Mouse (Mus musculus): ENCODE results near the gene Ifnar1. TPM values are rescaled to one million over a fixed set of nuclear protein-coding genes. Genes with fewer than 3 reads are reported as not detected.
A peak's percentile ranks its signal among the peaks of the same experiment; 100 is the strongest.

Ifnar1 gene
- polyA plus RNA-seq, 1 experiment from 2014 or later, result 51.4 TPM

- no peaks in the 10 kb centered on the region for H3K27me3 ChIP-seq (ENCODE audit: control insufficient read depth, insufficient read depth, low read length)
- no peaks in the 10 kb centered on the region for H3K4me1 ChIP-seq (replicated peaks; ENCODE audit: control insufficient read depth, insufficient read depth, low read length)
- H3K4me2 ChIP-seq (ENCODE audit: low read depth, low read length, severe bottlenecking), result no peak overlapping the region
- ATAC-seq (replicated peaks; ENCODE audit: low FRiP score) (no peak), DNase-seq (ENCODE audit: low spot score) (no peak)
- H3K4me3 ChIP-seq (ENCODE audit: low read depth, low read length), result no peak overlapping the region
- WGBS, result 84% methylated on average over 23 of the region's 23 CpGs
- no peaks in the 10 kb centered on the region for H3K36me3 ChIP-seq (ENCODE audit: control insufficient read depth, insufficient read depth, low read length)
- no peak overlapping the region for H3K27ac ChIP-seq (ENCODE audit: low read depth, low read length)
- H3K9ac ChIP-seq (ENCODE audit: low read length), result no peak overlapping the region
- H3K9me3 ChIP-seq (ENCODE audit: control insufficient read depth, low read length), result no peaks in the 10 kb centered on the region
Observed at GRCm38 (mm10) chr16:91533097-91534001, 48.3 kb downstream of the Ifnar1 start.

- ATAC-seq (replicated peaks; ENCODE audit: low FRiP score) (no peak), DNase-seq (ENCODE audit: low spot score) (peak; percentile 93)
- H3K4me1 ChIP-seq (replicated peaks; ENCODE audit: control insufficient read depth, insufficient read depth, low read length), result no peaks in the 10 kb centered on the region
- no peak overlapping the region for H3K9ac ChIP-seq (ENCODE audit: low read length)
- H3K27ac ChIP-seq (ENCODE audit: low read depth, low read length), result no peak overlapping the region
- H3K27me3 ChIP-seq (ENCODE audit: control insufficient read depth, insufficient read depth, low read length), result no peaks in the 10 kb centered on the region
- no peak overlapping the region for H3K4me3 ChIP-seq (ENCODE audit: low read depth, low read length)
- H3K4me2 ChIP-seq (ENCODE audit: low read depth, low read length, severe bottlenecking), result no peak overlapping the region
- no peaks in the 10 kb centered on the region for H3K9me3 ChIP-seq (ENCODE audit: control insufficient read depth, low read length)
- no peaks in the 10 kb centered on the region for H3K36me3 ChIP-seq (ENCODE audit: control insufficient read depth, insufficient read depth, low read length)
- 56% methylated on average over 13 of the region's 13 CpGs for WGBS
Observed at GRCm38 (mm10) chr16:91534477-91534876, 49.4 kb downstream of the Ifnar1 start.

GRCm38 (mm10) chr16:91534888-91535287 lies 49.9 kb downstream of the Ifnar1 start:
- no peak overlapping the region for H3K4me3 ChIP-seq (ENCODE audit: low read depth, low read length)
- no peak overlapping the region for H3K9ac ChIP-seq (ENCODE audit: low read length)
- 78% methylated on average over 6 of the region's 6 CpGs for WGBS
- H3K36me3 ChIP-seq (ENCODE audit: control insufficient read depth, insufficient read depth, low read length), result no peaks in the 10 kb centered on the region
- H3K9me3 ChIP-seq (ENCODE audit: control insufficient read depth, low read length), result no peaks in the 10 kb centered on the region
- H3K4me1 ChIP-seq (replicated peaks; ENCODE audit: control insufficient read depth, insufficient read depth, low read length), result no peaks in the 10 kb centered on the region
- ATAC-seq (replicated peaks; ENCODE audit: low FRiP score) (no peak), DNase-seq (ENCODE audit: low spot score) (no peak)
- H3K4me2 ChIP-seq (ENCODE audit: low read depth, low read length, severe bottlenecking), result no peak overlapping the region
- no peak overlapping the region for H3K27ac ChIP-seq (ENCODE audit: low read depth, low read length)
- no peaks in the 10 kb centered on the region for H3K27me3 ChIP-seq (ENCODE audit: control insufficient read depth, insufficient read depth, low read length)

- Histone ChIP-seq H3K4me1 (replicated peaks; ENCODE audit: control insufficient read depth, insufficient read depth, low read length) (no peaks in the 10 kb centered on the region), H3K4me3 (ENCODE audit: low read depth, low read length) (no peak overlapping the region), H3K27me3 (ENCODE audit: control insufficient read depth, insufficient read depth, low read length) (no peaks in the 10 kb centered on the region), H3K9ac (ENCODE audit: low read length) (no peak overlapping the region), H3K27ac (ENCODE audit: low read depth, low read length) (no peak overlapping the region), H3K4me2 (ENCODE audit: low read depth, low read length, severe bottlenecking) (no peak overlapping the region), H3K9me3 (ENCODE audit: control insufficient read depth, low read length) (no peaks in the 10 kb centered on the region), H3K36me3 (ENCODE audit: control insufficient read depth, insufficient read depth, low read length) (no peaks in the 10 kb centered on the region)
- ATAC-seq (replicated peaks; ENCODE audit: low FRiP score) (no peak), DNase-seq (ENCODE audit: low spot score) (no peak)
- WGBS, result 92% methylated on average over 6 of the region's 6 CpGs
Observed at GRCm38 (mm10) chr16:91536372-91536771, 51.3 kb downstream of the Ifnar1 start.

GRCm38 (mm10) chr16:91537065-91537464 lies 52.0 kb downstream of the Ifnar1 start:
- no peak for ATAC-seq (replicated peaks; ENCODE audit: low FRiP score)
- no peak for DNase-seq (ENCODE audit: low spot score)

GRCm38 (mm10) chr16:91538051-91538450 lies 53.0 kb downstream of the Ifnar1 start:
- Histone ChIP-seq H3K27ac (ENCODE audit: low read depth, low read length) (no peak overlapping the region), H3K4me2 (ENCODE audit: low read depth, low read length, severe bottlenecking) (no peak overlapping the region), H3K9ac (ENCODE audit: low read length) (no peak overlapping the region), H3K9me3 (ENCODE audit: control insufficient read depth, low read length) (no peaks in the 10 kb centered on the region), H3K36me3 (ENCODE audit: control insufficient read depth, insufficient read depth, low read length) (no peaks in the 10 kb centered on the region), H3K4me3 (ENCODE audit: low read depth, low read length) (no peak overlapping the region), H3K4me1 (replicated peaks; ENCODE audit: control insufficient read depth, insufficient read depth, low read length) (no peaks in the 10 kb centered on the region), H3K27me3 (ENCODE audit: control insufficient read depth, insufficient read depth, low read length) (no peaks in the 10 kb centered on the region)
- 88% methylated on average over 6 of the region's 6 CpGs for WGBS
- DNase-seq (ENCODE audit: low spot score), result no peak
- ATAC-seq (replicated peaks; ENCODE audit: low FRiP score), result no peak

More at GRCm38 (mm10) chr16:91537065-91537464, 52.0 kb downstream of the Ifnar1 start:
- no peaks in the 10 kb centered on the region for H3K36me3 ChIP-seq (ENCODE audit: control insufficient read depth, insufficient read depth, low read length)
- no peaks in the 10 kb centered on the region for H3K4me1 ChIP-seq (replicated peaks; ENCODE audit: control insufficient read depth, insufficient read depth, low read length)
- no peaks in the 10 kb centered on the region for H3K9me3 ChIP-seq (ENCODE audit: control insufficient read depth, low read length)
- H3K27me3 ChIP-seq (ENCODE audit: control insufficient read depth, insufficient read depth, low read length), result no peaks in the 10 kb centered on the region
- no peak overlapping the region for H3K27ac ChIP-seq (ENCODE audit: low read depth, low read length)
- 81% methylated on average over 3 of the region's 3 CpGs for WGBS
- no peak overlapping the region for H3K4me2 ChIP-seq (ENCODE audit: low read depth, low read length, severe bottlenecking)
- H3K4me3 ChIP-seq (ENCODE audit: low read depth, low read length), result no peak overlapping the region
- H3K9ac ChIP-seq (ENCODE audit: low read length), result no peak overlapping the region

- WGBS, result 78% methylated on average over 9 of the region's 9 CpGs
- no peak for DNase-seq (ENCODE audit: low spot score)
- Histone ChIP-seq H3K4me1 (replicated peaks; ENCODE audit: control insufficient read depth, insufficient read depth, low read length) (no peaks in the 10 kb centered on the region), H3K9me3 (ENCODE audit: control insufficient read depth, low read length) (no peaks in the 10 kb centered on the region), H3K36me3 (ENCODE audit: control insufficient read depth, insufficient read depth, low read length) (no peaks in the 10 kb centered on the region), H3K27ac (ENCODE audit: low read depth, low read length) (no peak overlapping the region), H3K27me3 (ENCODE audit: control insufficient read depth, insufficient read depth, low read length) (no peaks in the 10 kb centered on the region), H3K4me2 (ENCODE audit: low read depth, low read length, severe bottlenecking) (no peak overlapping the region), H3K9ac (ENCODE audit: low read length) (no peak overlapping the region), H3K4me3 (ENCODE audit: low read depth, low read length) (no peak overlapping the region)
- no peak for ATAC-seq (replicated peaks; ENCODE audit: low FRiP score)
Observed at GRCm38 (mm10) chr16:91538513-91538912, 53.5 kb downstream of the Ifnar1 start.

GRCm38 (mm10) chr16:91541573-91542081 lies 56.6 kb downstream of the Ifnar1 start:
- no peak for ATAC-seq (replicated peaks; ENCODE audit: low FRiP score)
- WGBS, result 44% methylated on average over 10 of the region's 10 CpGs
- H3K4me1 ChIP-seq (replicated peaks; ENCODE audit: control insufficient read depth, insufficient read depth, low read length), result no peaks in the 10 kb centered on the region
- peak overlapping the region; percentile 4; the same call in 1 of the 2 replicates for H3K9ac ChIP-seq (ENCODE audit: low read length)
- H3K4me3 ChIP-seq (ENCODE audit: low read depth, low read length), result no peak overlapping the region
- H3K27ac ChIP-seq (ENCODE audit: low read depth, low read length), result no peak overlapping the region
- H3K4me2 ChIP-seq (ENCODE audit: low read depth, low read length, severe bottlenecking), result no peak overlapping the region
- no peaks in the 10 kb centered on the region for H3K36me3 ChIP-seq (ENCODE audit: control insufficient read depth, insufficient read depth, low read length)
- no peaks in the 10 kb centered on the region for H3K27me3 ChIP-seq (ENCODE audit: control insufficient read depth, insufficient read depth, low read length)
- DNase-seq (ENCODE audit: low spot score), result no peak
- H3K9me3 ChIP-seq (ENCODE audit: control insufficient read depth, low read length), result no peaks in the 10 kb centered on the region
